Mouse (Mus musculus) midbrain, embryonic 16.5 days (tissue): Measurements from ENCODE around the gene Cfap206. TPM values are rescaled to one million over a fixed set of nuclear protein-coding genes. Genes with fewer than 3 reads are reported as not detected.

ENCODE experiments used
- ATAC-seq: fragments of 200-750 bp; cut with Nextera tagmentation; 2 replicates; pipeline ENCODE4 v1.8.0; 2017; ENCODE audit warnings: moderate TSS enrichment
- H3K27ac ChIP-seq: fragments of 300-500 bp; sonication (generic); 2 replicates; pipeline ENCODE4 v1.5.1; 2014; ENCODE audit warnings: mild to moderate bottlenecking, low read length, mixed read lengths
- H3K27me3 ChIP-seq: fragments of 300-500 bp; sonication (generic); 2 replicates; pipeline ENCODE4 v1.6.1; 2014; ENCODE audit warnings: low read depth, low read length, mixed read lengths; ENCODE audit not compliant: control insufficient read depth, insufficient read depth
- H3K36me3 ChIP-seq: fragments of 300-500 bp; sonication (generic); 2 replicates; pipeline ENCODE4 v1.6.1; 2014; ENCODE audit warnings: mild to moderate bottlenecking, low read length, moderate library complexity, mixed read lengths; ENCODE audit not compliant: control insufficient read depth, insufficient read depth
- H3K4me1 ChIP-seq: fragments of 300-500 bp; sonication (generic); 2 replicates; pipeline ENCODE4 v1.6.1; 2014; ENCODE audit warnings: mild to moderate bottlenecking, low read length, mixed read lengths; ENCODE audit not compliant: control insufficient read depth, insufficient read depth
- H3K4me2 ChIP-seq: fragments of 300-500 bp; sonication (generic); 2 replicates; pipeline ENCODE4 v1.6.1; 2014; ENCODE audit warnings: mild to moderate bottlenecking, low read length, mixed read lengths
- H3K4me3 ChIP-seq: fragments of 300-500 bp; sonication (generic); 2 replicates; pipeline ENCODE4 v1.5.1; 2014; ENCODE audit warnings: low read depth, mild to moderate bottlenecking, low read length, moderate library complexity, mixed read lengths
- H3K9ac ChIP-seq: fragments of 300-500 bp; sonication (generic); 2 replicates; pipeline ENCODE4 v1.6.1; 2014; ENCODE audit warnings: low read depth, low read length, mixed read lengths
- H3K9me3 ChIP-seq: fragments of 300-500 bp; sonication (generic); replicated peaks from 2 replicates; pipeline ENCODE4 v1.6.1; 2014; ENCODE audit warnings: mild to moderate bottlenecking, low read length, mixed read lengths; ENCODE audit not compliant: control insufficient read depth, poor library complexity, severe bottlenecking
- WGBS: fragments of 180-500 bp; shearing (Covaris S2); extraction: QIAGEN DNeasy Blood & Tissue Kit; methylation state at CpG from one replicate; pipeline ENCODE4 v1.1.7; 2014; 5-methylcytosine and 5-hydroxymethylcytosine counted together
- polyA plus RNA-seq: library from polyadenylated mRNA; unstranded; fragments of >200 nt; fragmentation: Nextera tagmentation; extraction: Ambion mirVana; gene quantifications from 2 replicates; pipeline ENCODE4 v1.2.1, GENCODE M21; 2015

Gene Cfap206
- polyA plus RNA-seq, 1 experiment from 2014 or later, result 4.1 TPM

DNA sequence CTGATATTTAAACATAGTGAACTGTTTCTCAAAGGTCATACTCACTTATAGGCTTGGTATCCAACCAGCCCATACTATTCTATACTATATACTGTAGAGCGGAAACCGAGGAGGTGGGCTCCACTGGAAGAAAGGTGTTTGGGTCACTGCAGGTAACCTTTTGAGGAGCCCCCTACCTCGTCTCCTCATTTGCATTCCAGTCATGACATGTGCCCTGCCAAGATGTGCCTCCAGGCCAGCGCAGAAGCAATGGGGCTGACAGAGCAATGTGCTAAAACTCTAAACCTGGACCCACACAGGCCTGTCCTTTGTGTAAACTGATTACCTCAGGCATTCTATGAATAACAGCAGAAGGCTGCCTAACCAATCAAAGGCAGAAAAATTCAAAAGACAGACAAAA is 5.7 kb downstream of the Cfap206 start:
- no peak for ATAC-seq
- Histone ChIP-seq H3K4me2 (no peak overlapping the region), H3K4me3 (no peak overlapping the region), H3K9me3 (peaks cover 5% of the 10 kb centered on the region; the same call in 1 of the 2 replicates), H3K4me1 (no peaks in the 10 kb centered on the region), H3K27ac (no peak overlapping the region), H3K9ac (no peak overlapping the region), H3K27me3 (no peaks in the 10 kb centered on the region), H3K36me3 (no peaks in the 10 kb centered on the region)
- WGBS, result 62% methylated on average over 4 of the region's 4 CpGs

DNA sequence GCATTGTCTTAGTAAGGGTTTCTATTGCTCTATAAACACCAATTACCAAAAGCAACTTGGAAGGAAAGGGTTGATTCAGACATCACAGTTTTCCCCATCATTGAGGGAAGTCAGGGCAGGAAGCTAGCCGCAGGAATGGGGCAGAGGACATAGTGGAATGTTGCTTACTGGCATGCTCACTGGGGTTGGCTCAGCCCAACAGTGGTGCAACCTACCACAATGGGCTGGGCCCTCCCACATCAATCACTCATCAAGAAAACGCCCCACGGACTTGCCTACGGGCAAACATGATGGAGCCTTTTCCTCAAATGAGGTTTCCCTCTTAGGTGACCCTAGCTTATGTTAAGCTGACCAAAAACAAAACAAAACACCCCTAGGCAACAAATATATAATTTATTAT is 6.8 kb downstream of the Cfap206 start:
- H3K36me3 ChIP-seq, result no peaks in the 10 kb centered on the region
- H3K9ac ChIP-seq, result no peak overlapping the region
- 76% methylated on average over 4 of the region's 4 CpGs for WGBS
- H3K4me1 ChIP-seq, result no peaks in the 10 kb centered on the region
- H3K4me2 ChIP-seq, result no peak overlapping the region
- peaks cover 5% of the 10 kb centered on the region; the same call in 1 of the 2 replicates for H3K9me3 ChIP-seq
- H3K27me3 ChIP-seq, result no peaks in the 10 kb centered on the region
- ATAC-seq, result no peak
- no peak overlapping the region for H3K4me3 ChIP-seq
- no peak overlapping the region for H3K27ac ChIP-seq

DNA sequence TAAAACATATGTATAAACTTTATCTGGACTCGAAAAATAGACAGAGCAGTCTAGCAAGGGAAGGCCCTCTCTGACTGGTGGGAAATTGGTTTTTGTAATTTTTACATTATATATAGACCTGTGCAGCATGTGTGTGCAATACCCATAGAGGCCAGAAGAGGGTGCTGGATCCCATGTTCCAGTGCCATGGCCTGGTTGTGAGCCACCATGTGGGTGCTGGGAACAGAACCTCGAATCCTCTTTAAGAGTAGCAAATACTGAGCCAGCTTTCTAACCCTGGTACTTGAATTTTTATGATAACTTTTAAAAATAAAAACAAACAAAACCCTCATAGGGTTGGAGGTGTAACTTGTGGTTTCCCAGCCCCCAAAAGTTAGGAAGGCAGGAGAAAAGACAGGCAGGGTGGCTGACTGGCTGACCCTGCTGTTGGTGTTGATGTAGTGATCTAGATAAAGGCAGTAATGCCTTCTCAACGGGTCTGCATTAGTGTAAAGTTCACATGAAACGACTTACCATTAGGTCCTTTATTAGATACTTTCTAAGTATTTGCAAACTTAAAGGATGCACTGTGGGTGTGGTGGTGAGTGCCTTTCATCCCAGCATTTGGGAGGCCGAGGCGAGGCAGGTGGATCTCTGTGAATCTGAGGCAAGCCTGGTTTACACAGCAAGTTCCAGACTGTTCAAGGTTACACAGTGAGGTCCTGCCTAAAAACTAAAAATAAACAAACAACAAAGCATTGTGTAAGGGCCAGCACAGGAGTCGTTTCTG is 9.7 kb downstream of the Cfap206 start:
- Histone ChIP-seq H3K27me3 (no peaks in the 10 kb centered on the region), H3K36me3 (no peaks in the 10 kb centered on the region), H3K9me3 (peaks cover 5% of the 10 kb centered on the region; the same call in 1 of the 2 replicates), H3K27ac (no peak overlapping the region), H3K4me2 (no peak overlapping the region), H3K4me1 (no peaks in the 10 kb centered on the region), H3K9ac (no peak overlapping the region), H3K4me3 (no peak overlapping the region)
- 94% methylated on average over 7 of the region's 7 CpGs for WGBS
- no peak for ATAC-seq

DNA sequence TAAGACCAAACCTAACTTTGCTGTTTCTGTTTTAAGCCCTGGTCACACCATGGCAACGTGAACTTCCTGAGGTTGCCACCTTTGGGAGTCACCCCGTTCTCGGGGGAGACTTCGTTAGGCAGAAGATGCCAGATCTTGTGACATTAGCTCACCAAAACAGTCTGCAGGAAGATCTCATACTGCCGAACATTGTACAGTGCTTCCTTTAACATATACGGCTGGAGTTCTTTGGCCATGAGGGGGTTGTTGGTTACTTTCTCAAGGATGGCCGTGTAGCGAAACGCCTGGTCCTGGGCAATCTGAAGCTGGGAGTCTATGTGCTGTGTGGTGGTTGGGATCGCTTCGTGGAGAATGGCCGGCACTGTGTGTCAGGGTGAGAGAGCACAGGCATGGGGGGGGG is 10.6 kb downstream of the Cfap206 start:
- no peak for ATAC-seq
- H3K4me1 ChIP-seq, result no peaks in the 10 kb centered on the region
- WGBS, result 96% methylated on average over 12 of the region's 12 CpGs
- H3K27ac ChIP-seq, result no peak overlapping the region
- H3K9me3 ChIP-seq, result peaks cover 5% of the 10 kb centered on the region; the same call in 1 of the 2 replicates
- H3K4me3 ChIP-seq, result no peak overlapping the region
- H3K4me2 ChIP-seq, result no peak overlapping the region
- no peaks in the 10 kb centered on the region for H3K36me3 ChIP-seq
- no peak overlapping the region for H3K9ac ChIP-seq
- H3K27me3 ChIP-seq, result no peaks in the 10 kb centered on the region

DNA sequence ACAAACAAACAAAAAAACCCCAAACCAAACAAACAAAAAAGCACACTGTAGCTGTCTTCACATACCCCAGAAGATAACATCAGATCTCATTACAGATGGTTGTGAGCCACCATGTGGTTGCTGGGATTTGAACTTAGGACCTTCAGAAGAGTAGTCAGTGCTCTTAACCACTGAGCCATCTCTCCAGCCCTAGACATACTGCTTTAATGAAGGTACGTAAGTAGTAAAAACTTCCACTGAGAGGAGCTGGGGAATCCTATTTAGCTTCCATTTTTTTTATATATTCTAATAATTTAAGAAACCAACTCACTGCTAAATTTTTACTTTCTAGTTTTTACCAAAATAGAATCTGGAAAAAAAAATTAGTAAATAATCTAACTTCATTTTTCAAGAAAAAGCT is 14.9 kb downstream of the Cfap206 start:
- H3K4me1 ChIP-seq, result no peaks in the 10 kb centered on the region
- no peak for ATAC-seq
- 95% methylated on average over 1 of the region's 1 CpGs for WGBS

DNA sequence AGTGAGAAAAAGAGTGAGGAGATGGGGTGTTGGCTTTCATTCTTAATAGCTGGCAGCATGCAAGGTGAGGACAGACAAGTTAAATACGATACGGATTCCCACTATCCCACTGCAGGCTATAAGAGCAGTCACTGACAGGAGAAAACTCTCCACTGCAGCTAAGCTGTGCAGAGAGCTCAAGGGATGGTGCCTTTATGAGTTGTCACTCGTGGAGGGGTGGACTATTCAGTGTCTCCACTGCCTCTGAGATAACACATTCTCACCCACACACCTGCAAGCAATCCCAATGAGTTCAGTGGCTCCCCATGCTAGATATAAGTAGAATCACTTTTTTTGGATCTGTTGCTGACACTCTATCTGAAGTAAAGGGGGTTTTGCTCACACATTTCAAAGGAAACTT is 21.9 kb downstream of the Cfap206 start:
- Histone ChIP-seq H3K9me3 (no peaks in the 10 kb centered on the region), H3K27me3 (no peaks in the 10 kb centered on the region), H3K27ac (no peak overlapping the region), H3K4me2 (no peak overlapping the region), H3K9ac (no peak overlapping the region), H3K4me3 (no peak overlapping the region), H3K36me3 (no peaks in the 10 kb centered on the region), H3K4me1 (no peaks in the 10 kb centered on the region)
- ATAC-seq, result no peak
- WGBS, result 86% methylated on average over 3 of the region's 3 CpGs

More for the DNA sequence above, 14.9 kb downstream of the Cfap206 start:
- H3K36me3 ChIP-seq, result no peaks in the 10 kb centered on the region
- H3K27ac ChIP-seq, result no peak overlapping the region
- H3K9ac ChIP-seq, result no peak overlapping the region
- no peaks in the 10 kb centered on the region for H3K27me3 ChIP-seq
- H3K9me3 ChIP-seq, result peaks cover 2% of the 10 kb centered on the region; the same call in 1 of the 2 replicates
- H3K4me3 ChIP-seq, result no peak overlapping the region
- H3K4me2 ChIP-seq, result no peak overlapping the region

DNA sequence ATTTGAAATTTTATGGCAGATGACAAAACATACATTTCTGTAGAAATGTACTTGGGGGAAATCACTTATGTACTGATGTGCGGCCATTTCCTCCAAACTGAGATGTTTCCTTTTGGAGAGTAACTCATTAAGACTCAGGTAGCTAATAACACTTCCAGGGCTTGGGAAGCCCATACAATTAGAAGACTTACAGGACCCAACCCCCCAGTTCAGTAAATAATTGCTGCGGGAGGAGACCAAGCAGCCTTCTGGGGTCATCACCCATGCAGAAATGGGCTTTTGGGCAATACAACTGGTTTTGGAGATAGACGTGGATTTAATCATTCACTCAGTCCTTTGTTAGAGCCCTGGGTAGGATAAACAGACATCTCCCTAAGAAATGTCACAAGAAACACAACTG is 22.8 kb downstream of the Cfap206 start:
- 83% methylated on average over 3 of the region's 3 CpGs for WGBS

DNA sequence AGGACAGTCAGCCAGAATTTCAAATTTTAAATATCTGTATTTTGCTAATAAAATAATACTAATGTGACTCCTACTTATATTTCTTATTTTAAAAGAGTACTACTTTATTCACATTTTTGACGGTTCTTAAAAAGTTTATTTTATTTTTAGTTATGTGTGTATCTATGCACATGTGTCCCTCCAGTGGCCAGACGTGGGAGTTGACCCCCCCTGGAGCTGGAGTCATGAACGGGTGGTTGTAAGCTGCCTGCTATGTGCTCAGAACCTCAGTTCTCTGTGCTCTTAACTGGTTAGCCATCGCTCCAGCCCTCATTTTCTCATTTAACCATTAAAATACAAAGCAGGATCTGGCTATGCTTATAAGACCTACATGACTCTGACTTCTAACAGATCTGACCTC is 27.0 kb downstream of the Cfap206 start:
- 78% methylated on average over 4 of the region's 4 CpGs for WGBS
- Histone ChIP-seq H3K27me3 (no peaks in the 10 kb centered on the region), H3K9me3 (no peaks in the 10 kb centered on the region), H3K4me2 (no peak overlapping the region), H3K4me1 (no peaks in the 10 kb centered on the region), H3K27ac (no peak overlapping the region), H3K4me3 (no peak overlapping the region), H3K9ac (no peak overlapping the region), H3K36me3 (no peaks in the 10 kb centered on the region)
- no peak for ATAC-seq

More for the DNA sequence above, 22.8 kb downstream of the Cfap206 start:
- Histone ChIP-seq H3K9me3 (no peaks in the 10 kb centered on the region), H3K4me3 (no peak overlapping the region), H3K27ac (no peak overlapping the region), H3K4me1 (no peaks in the 10 kb centered on the region), H3K36me3 (no peaks in the 10 kb centered on the region), H3K4me2 (no peak overlapping the region), H3K27me3 (no peaks in the 10 kb centered on the region), H3K9ac (no peak overlapping the region)
- ATAC-seq, result no peak

DNA sequence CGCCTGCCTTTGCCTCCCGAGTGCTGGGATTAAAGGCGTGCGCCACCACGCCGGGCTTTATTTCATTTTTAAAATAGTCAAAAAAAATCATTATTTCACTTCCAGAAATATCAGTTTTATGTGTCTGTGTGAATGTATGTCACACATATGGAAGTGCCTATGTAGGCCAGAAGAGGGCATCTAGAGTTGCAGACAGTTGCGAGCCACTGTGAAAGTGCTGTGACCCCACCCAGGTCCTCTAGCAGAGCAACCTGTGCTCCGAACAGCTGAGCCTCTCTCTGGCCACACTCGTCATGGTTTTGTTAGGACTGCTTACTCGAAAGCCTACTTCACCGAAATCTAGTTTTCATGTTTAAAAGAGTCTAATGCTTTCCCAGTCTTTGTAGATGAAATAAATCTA is 27.8 kb downstream of the Cfap206 start:
- Histone ChIP-seq H3K36me3 (no peaks in the 10 kb centered on the region), H3K4me1 (no peaks in the 10 kb centered on the region), H3K27me3 (no peaks in the 10 kb centered on the region), H3K9ac (no peak overlapping the region), H3K4me3 (no peak overlapping the region), H3K27ac (no peak overlapping the region), H3K4me2 (no peak overlapping the region), H3K9me3 (no peaks in the 10 kb centered on the region)
- WGBS, result 98% methylated on average over 11 of the region's 11 CpGs
- ATAC-seq, result no peak
